Mouse (Mus musculus) layer of hippocampus, postnatal 10 days (tissue): ENCODE results near the gene Dbnl. TPM values are rescaled to one million over a fixed set of nuclear protein-coding genes. Genes with fewer than 3 reads are reported as not detected.

Experiments
- DNase-seq, 2 experiments: peaks; one replicate each; pipeline ENCODE4 v3.0.0; 2021; ENCODE audit warnings: low spot score in 2 of 2
- total RNA-seq, 2 experiments: library from RNA; stranded (reverse); gene quantifications; 2 replicates each; pipeline ENCODE4 v1.2.3; 2021

Dbnl gene
- total RNA-seq, 2 experiments from 2014 or later = 98.0 to 98.1 TPM

DNA sequence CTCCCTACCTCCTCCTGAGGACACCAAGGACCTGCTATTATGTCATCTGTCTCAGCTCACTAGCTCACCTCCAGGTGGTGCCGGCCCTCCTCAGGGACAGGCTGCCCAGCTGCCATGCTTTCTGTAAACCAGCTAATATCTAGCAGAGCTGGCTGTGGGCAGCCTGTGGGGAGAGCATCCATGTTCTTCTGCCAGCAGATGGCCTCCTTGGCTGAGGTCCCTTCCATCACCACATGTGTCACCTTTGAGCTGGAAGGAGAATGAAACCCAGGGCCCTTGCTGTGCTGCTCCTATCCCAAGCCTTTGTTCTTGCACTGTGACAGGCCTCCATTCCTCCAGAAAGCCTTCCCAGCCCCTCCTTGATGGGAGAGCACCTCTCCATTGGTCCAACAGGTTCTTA lies 47.8 kb downstream of the Dbnl start:
- no peak for DNase-seq

DNA sequence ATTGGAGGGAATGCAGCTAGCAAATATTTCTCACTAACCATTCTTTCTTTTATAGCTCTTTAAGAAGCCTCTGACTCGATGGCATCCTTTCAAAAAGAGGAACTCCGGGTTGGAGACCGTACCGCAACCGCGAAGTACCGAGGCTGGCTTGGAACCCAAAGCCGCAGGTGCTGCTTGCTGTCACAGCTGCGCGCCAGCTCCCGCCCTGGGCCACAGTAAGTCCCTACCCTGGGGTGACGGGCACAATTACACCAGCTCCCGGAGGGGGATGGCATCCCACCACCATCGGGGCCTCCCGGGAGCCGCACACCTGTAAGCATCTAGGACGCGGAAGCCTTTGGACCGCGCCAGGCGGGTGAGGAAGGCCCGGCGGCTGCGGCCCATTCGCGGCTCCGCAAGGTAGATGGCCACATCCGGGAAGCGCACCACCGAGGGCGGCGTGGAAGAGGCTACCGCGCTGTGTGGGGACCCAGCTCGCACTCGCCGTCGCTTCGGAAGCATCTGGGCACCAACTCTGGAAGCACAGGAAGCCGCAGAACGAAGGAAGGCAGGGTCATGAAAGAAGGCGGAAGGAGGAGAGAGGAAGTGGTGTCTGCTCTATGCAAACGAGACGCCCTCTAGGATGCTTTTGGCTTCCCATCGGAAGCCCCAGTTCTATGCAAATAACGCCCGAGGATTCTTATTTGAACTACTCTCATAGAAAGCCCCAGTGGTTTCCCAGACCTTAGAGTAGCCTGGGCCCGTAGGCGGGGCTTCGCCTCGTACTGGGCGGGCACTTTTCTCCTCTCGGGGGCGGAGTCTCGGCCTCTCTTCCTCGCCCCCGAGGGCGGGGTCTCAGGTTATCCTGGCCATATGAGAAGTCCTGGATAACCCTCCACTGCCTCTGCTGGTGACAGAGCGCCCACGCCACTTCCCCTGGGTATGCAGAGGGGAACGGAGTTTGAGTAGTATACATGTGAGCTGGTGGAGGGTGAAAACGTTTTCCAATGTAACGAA lies 49.3 kb downstream of the Dbnl start, which contains the start of gene Polm:
TSS of gene Polm (minus strand) at position 766 of the 996 bp plus-strand sequence.
- DNase-seq = peak; percentile 82 to 89

- no peak for DNase-seq
Measured at GRCm38 (mm10) chr11:5840346-5840745, 52.1 kb downstream of the Dbnl start.

GRCm38 (mm10) chr11:5841751-5842150 lies 53.5 kb downstream of the Dbnl start:
- DNase-seq = no peak

- DNase-seq = no peak
Measured at GRCm38 (mm10) chr11:5843131-5843530, 54.8 kb downstream of the Dbnl start.

GRCm38 (mm10) chr11:5846639-5847345 lies 58.5 kb downstream of the Dbnl start:
- no peak for DNase-seq

- peak; percentile 59 to 62 for DNase-seq
Measured at GRCm38 (mm10) chr11:5848741-5849140, 60.5 kb downstream of the Dbnl start.

- DNase-seq = no peak
Measured at GRCm38 (mm10) chr11:5849316-5849715, 61.0 kb downstream of the Dbnl start.

DNA sequence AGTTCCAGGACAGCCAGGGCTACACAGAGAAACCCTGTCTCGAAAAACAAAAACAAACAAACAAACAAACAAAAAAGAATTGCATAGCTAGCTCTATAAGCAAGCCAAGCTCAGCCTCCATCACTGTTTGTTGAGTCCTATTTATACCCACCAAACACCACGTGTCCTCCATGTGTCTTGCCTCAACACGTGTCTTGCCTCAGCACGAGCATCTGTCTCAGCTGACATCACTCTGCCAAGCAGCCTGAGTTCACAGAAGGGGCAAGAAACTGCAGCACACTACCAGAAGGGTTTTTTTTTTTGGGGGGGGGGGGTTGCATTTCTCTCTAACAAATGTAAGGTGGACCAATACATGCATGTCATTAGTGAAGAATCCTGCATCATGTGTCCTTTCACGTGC lies 62.2 kb downstream of the Dbnl start:
- DNase-seq = no peak

Other genes starting within 250 kb of the Dbnl start
- 1 to 10 TPM; 9.3 to 9.9 TPM for gene Ccdc117, start 246.3 kb upstream of the Dbnl start, total RNA-seq
- not detected for gene Ankrd36, start 218.8 kb upstream of the Dbnl start, total RNA-seq
- 10 to 100 TPM; 87.1 to 92.2 TPM for gene Mrps24, start 72.8 kb upstream of the Dbnl start, total RNA-seq
- 10 to 100 TPM; 46.1 to 46.3 TPM for gene Urgcp, start 26.1 kb upstream of the Dbnl start, total RNA-seq
- 1 to 10 TPM; 7.0 to 7.4 TPM for gene Pgam2, start 15.2 kb downstream of the Dbnl start, total RNA-seq
- gene Polm, start 49.5 kb downstream of the Dbnl start, total RNA-seq = 10 to 100 TPM in 1 of 2 experiments, 1 to 10 TPM in 1; 9.4 to 13.2 TPM
- 10 to 100 TPM; 13.0 to 16.0 TPM for gene Aebp1, start 73.5 kb downstream of the Dbnl start, total RNA-seq
- gene Pold2, start 89.8 kb downstream of the Dbnl start, total RNA-seq = 10 to 100 TPM; 21.5 to 32.3 TPM
- not detected for gene Myl7, start 110.3 kb downstream of the Dbnl start, total RNA-seq
- 1 to 10 TPM; 3.5 to 3.9 TPM for gene Gck, start 161.6 kb downstream of the Dbnl start, total RNA-seq
- 100 to 1,000 TPM; 108 TPM for gene Ykt6, start 167.2 kb downstream of the Dbnl start, total RNA-seq